Mouse (Mus musculus): ENCODE data around the gene Tmprss7. TPM values are rescaled to one million over a fixed set of nuclear protein-coding genes. Genes with fewer than 3 reads are reported as not detected.
A peak's percentile ranks its signal among the peaks of the same experiment; 100 is the strongest.

Gene Tmprss7
- 1 to 10 TPM in 1 of 4 experiments, under 1 TPM in 3; 0.40 to 2.0 (median 0.66) TPM for total RNA-seq (2022)

GRCm38 (mm10) chr16:45693558-45693957, at the start of gene Tmprss7:
TSS of gene Tmprss7 (minus strand) at chr16:45693658.
- no peak for DNase-seq

DNA sequence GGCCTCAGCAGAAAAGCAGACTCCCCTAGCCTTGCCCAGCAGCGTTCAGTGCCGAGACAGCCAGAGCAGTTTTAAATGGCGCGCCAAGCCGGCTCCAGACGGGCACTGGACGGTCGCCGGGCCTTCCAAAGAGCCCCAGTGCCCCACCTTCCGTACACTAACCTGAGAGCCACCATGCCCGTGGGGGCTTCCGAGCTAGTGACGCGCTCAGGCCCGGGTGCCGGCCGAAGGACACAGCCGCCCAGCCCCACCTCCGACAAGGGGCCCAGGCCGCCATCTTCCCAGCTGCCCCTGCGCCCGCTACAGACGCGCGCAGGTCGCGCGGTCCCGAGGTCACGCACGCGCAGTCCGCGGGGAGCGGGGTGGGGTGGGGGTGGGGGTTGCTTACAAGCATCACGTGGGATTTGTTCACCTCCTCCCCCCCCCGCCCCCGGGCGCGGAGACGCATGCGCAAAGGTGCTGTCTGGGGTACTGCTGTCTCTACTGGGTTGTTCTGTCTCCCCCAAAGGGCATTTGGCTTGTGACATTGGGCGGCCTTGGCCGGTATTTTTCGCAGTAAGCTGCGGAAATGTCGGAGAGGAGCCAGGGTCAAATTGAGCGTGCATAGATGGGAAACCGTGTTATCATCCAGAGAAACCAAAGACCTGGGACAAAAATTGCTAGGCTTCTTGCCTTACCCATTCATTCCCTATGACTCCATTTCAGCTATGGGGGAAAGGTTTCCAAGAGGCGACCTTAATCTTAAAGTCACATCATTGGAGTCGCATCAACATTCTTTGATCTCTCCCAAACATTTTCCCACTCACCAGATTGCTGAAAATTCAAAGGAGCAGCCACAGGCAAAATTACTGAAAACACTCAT, 49.4 kb upstream of the Tmprss7 start, which contains the start of gene Abhd10:
Gene Abhd10 (minus strand): TSS at position 341 of the 862 bp plus-strand sequence.
- peak; percentile 95 for DNase-seq

GRCm38 (mm10) chr16:45737880-45738279, 44.4 kb upstream of the Tmprss7 start:
- no peak for DNase-seq

GRCm38 (mm10) chr16:45736724-45737123, 43.3 kb upstream of the Tmprss7 start:
- DNase-seq = no peak

DNA sequence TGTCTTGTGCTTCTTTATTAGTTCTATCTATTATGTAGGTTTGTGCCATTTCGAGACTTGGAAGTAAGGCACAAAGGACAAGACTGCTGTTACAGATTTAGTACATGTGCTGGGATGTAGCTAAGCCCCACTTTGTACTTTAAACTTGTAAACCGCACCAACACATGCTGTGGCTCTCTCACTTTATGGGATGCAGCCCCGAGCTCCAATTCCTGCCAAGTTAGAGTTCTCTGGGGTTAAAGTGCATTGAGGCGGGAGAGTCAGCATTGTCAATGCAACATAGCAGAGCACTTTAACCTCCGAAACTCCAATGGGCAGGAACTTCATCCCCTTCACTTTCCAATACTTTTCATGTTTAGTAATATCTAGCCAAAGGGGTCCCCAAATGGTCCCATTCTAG, 35.7 kb upstream of the Tmprss7 start:
- no peak for DNase-seq

DNA sequence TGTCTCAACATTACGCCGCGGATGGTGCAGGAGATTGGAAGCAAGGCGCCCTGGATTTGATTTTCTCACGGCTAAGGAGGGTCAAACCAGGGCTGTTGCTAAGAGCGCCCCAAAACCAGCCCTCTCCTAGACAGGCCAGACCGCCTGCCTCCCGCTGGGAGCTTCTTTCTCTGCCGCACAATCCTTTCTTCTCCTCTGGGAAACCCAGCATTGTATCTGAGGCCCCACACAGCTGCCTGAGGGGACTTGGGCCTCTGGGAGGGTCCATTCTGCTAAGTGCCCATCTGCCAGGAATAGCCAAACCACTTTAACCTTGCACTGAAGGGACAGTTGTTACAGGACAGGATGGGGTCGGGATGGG, 31.3 kb upstream of the Tmprss7 start:
- no peak for DNase-seq

DNA sequence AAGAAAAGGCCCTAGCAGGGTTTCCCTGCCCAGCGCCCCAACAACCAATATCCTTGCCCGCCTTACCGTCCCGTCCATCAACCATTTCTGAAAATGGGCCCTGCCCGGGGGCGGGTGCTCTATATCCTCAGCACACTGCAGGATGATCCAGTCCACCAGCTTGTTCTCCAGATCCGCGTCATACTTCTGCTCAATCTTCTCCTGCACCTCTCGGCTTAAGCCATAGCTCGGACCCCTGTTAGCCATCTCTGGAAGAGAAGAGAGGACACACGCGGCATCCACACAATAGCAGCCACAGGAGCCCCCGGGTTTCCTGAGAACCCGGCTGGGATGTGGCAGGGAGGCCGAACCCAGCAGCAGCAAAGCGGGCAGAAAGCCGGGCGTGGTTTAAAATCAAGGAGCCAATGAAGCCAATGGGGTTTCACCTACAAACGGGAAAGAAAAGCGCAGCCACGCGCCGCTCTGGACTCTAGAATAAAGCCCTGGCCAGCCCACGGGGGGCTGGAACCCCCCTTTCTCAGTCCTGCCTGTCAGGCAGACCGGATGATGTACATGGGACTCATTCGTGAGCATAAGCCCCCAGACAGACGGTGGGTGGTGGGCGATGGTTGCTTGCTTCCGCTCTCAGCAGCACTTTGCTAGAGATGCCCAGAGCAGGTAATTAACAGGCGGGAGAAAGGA, 30.7 kb upstream of the Tmprss7 start, which contains the start of gene Tagln3:
Gene Tagln3 (minus strand): TSS at position 548 of the 681 bp plus-strand sequence.
- no peak for DNase-seq

DNA sequence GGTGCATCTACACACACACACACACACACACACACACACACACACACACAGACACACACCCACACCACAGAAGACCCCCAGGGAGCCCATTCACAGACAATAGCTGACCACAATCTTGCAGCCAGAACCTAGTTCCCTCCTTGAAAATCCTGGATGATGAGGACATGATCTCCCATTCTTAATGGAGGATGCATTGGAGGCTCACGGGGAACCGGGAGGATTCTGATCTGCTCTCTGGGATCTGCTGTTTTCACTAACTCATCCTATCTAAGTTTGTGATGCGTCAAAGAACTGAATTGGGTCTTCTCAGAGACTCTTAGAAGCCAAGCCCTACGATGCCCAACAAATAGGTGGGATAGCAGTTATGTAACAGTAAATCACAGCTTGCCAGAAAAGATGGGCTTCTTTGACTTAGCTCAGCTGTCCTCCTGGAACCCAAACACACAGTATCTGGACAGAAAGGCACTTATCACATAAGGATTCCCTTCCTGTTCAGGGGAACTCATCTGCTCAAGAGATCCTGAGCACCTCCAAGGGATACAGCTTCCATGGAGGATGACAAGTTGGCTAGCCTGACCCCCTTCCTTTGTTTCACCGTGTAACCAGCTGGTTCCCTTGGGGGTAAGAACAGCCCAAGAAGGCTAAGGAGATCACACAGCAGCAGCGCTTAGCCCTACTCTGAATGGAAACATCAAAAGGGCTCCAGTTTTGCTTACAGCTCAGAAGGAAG, 29.9 kb upstream of the Tmprss7 start:
- no peak for DNase-seq

DNA sequence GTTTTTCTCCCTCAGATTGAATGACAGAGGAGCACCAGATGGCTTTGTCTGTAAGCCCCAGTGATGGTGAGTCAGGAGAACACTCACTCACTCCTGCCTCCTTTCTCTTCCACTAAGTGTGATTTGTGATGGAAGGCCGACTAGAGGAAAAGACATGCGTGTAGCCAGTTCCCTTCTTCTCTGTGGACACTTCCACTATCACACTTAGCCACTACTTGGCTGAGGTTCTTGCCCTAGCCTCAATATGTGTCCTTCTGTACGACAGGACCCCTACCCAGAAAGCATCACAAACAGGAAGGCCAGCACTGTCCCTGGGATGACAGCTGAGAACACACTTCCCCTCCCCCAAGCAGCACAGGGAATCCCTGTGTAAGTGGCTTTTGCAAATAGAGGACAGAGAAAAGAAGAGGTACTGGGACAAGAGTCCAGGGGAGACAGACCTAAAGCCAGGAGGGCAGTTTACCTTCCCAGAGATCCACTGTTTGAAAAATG, 29.0 kb upstream of the Tmprss7 start:
- no peak for DNase-seq

GRCm38 (mm10) chr16:45720022-45720630, 26.7 kb upstream of the Tmprss7 start:
- no peak for DNase-seq

GRCm38 (mm10) chr16:45718296-45718695, 24.8 kb upstream of the Tmprss7 start:
- DNase-seq = no peak

DNA sequence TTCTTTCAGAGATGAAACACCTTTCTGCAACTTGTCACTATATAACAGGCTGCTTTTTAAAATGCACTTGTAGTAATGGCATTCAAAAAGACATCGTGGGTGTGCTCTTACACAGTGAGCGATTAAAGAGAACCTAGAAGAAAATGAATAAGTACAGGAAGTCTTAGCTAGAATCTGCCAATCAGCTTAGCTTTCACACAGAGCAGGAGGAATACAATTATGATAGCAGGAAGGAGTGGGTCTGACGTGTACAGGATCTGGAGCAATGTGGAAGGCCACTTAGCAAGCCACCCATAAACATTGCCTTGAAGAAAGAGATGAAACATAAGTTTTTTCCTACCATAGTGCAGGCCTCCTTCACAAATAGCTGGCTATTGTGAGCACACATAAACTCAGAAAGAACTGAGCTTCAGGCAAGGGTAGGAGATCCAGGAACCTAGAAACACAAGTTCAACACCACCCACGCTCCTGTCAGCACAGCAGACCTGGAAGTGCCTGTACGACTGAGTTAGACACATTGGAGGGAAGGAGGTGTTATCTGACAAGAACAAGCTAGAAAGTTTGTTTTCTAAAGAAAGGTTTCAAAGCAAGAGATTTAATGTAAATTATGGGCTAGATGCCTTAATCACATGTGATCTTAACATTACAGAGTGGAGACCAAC, 21.2 kb upstream of the Tmprss7 start:
- DNase-seq = no peak

DNA sequence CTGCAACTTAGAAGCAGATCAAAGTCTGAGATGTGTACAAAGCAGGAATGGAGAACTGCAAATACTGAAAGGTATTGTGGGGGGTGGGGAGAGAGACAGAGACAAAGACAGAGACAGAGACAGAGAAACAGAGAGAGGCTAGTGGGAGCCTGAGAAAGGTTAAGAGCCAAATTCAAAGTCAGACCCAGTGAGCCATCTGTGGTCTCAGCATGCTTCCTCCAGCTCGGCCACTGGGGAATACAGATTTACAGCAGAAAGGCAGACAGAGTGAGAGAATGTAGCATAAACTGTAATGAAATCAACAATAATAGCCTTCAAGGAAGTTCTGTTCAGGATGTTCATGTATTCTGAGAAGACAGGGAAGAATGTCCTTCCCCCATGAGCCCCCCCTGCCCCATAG, 20.4 kb upstream of the Tmprss7 start:
- no peak for DNase-seq

GRCm38 (mm10) chr16:45713261-45713660, 19.8 kb upstream of the Tmprss7 start:
- no peak for DNase-seq

GRCm38 (mm10) chr16:45711263-45711662, 17.8 kb upstream of the Tmprss7 start:
- DNase-seq = no peak

DNA sequence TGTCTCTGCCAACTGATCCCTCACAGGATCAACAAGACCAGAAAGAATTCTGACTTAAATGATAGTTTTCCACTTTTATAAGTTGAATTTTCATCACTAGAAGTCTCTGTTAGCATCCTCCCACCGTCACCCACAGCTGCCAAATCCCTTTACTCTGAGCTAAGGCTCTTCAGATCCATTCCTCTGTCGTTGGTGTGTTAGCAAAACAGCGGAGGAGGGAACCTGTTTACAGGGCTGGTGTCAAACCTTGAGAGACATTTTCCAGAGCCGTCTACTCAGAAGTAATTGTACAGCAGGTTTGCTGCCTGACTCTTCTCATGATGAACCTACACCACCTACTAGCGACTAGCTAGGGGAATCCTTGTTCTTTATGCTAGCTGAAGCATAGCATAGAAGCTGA, 5.8 kb upstream of the Tmprss7 start:
- no peak for DNase-seq

- peak; percentile 10 for DNase-seq
Observed at GRCm38 (mm10) chr16:45697996-45698395, 4.5 kb upstream of the Tmprss7 start.

GRCm38 (mm10) chr16:45695445-45696160, 2.1 kb upstream of the Tmprss7 start:
- peak; percentile 50 for DNase-seq

DNA sequence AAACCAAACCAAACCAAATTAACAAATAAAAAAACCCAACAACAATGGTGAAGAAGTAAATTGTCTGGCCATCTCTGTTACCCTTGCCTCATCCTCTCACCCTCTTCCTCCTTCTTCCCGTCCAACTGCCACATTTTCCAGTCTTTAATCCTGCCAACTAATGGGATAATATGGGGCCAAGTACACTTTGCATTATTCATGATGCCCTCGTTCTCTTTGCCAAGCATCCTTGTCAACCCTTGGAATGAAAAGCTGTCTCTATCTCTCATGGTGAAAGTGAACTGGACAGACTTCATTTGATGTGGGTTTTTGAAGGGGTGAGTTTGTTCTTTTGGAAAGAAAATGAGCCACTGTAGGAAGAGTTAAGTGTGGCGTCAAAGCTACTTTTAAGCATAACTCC, 607 bp downstream of the Tmprss7 start:
- no peak for DNase-seq

DNA sequence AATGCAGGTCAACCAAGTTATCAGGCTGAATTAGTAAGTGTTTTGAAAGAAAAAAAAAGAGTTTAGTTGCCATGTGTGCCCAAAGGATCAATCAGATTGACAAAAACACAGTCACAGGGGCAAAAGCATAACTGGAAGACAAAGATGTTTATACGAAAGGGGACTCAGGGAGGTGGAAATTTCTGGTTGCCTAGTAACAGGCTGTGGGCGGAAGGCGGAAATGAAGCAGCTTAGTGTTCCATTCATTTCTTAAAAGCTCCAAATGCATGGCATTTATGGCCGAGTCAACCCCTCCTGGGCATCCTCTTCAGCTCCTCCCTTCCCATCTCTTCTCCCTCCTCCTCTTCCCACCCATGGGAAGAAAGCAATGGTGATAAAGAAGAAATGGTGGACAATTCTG, 3.3 kb downstream of the Tmprss7 start:
- DNase-seq = no peak

GRCm38 (mm10) chr16:45686833-45687232, 6.6 kb downstream of the Tmprss7 start:
- DNase-seq = no peak
